Mouse (Mus musculus) frontal cortex, adult (tissue): ENCODE results near the gene Bcar3.
A peak's percentile ranks its signal among the peaks of the same experiment; 100 is the strongest.

Experiments used
- ATAC-seq: cut with Nextera tagmentation; 2 replicates; pipeline ENCODE4 v1.9.2; 2017; ENCODE audit warnings: mild to moderate bottlenecking, moderate library complexity, mixed read lengths; ENCODE audit not compliant: low TSS enrichment

Gene Bcar3

DNA sequence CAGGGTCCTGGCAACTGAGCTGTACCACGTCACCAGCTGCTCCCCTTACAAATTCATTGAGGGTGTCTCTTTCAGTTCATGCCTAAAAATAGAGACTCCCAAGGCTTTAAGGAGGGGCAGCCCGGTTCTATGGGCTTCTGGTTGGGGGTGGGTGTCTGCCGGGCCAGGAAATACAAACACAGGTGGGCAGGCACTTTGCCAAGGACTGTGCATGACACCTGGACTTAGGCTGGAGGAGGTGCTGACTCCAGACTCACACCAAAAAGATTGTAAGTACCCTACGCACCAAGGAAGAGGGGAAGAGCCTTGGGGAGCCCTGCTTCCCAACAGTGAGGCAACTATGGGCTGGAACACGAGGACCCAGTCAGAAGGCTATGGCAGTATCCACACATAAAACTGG lies 44.1 kb downstream of the Bcar3 start:
- ATAC-seq, result no peak

DNA sequence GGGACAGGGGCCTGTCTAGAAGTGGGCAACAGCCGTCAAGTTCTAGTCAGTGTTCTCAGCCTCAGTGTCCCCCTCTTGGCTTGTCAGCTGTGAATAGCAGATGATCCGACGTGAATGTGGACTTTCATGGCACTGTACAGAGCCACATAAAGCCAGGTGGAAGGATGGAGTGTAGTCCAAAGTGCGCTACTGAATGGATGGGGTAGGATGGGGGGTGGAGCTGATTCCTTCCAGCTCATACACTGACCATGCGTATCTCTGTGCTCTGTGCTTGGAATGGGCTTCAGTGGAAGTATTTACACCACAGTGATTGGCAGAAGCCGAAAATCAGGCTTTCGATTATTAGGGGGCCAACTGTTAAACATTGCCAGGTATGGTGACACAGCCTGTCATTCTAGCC lies 45.0 kb downstream of the Bcar3 start:
- ATAC-seq, result no peak

DNA sequence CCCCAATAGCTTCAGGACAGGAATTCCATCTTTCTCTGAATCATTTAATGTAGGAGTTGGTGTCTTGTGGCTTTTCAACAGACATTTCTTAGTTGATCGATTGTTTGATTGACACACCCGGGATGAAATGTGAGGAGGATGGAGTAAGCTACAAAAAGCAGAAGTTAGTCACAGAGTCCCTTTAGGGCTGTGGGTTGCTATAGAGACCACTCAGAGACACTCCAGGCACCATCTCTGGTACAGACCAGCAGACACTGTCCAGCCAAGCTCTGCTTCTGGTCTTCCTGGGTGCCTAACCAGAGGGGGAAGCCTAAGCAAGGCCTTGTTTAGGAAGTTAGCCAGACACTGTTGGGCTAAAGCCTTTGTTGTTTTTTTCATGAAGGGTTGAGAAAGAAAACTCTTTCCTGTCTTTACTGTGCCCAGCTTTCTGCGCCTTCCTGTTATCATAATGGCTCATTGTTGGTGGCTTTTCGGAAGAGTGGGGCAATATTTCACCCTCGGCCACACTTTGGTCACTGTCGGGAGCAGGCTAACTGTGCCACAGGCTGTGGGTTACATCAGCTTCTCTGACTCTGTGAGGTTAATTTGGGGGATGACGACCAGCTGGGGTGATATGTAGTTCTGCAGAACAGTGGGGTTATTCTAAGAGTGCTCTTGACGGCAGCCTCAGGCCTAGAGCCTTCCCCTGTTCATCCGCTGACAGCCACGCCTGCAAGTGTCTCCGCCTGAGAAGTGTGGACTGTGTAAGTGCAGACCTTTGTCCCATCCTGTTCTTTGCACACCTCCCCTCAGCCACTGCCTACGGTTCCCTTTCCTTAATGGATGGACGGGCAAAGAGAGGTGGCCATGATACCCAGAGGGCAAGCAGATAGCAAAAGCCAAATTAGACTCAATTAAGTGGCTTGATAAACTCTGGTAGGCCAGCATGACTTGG lies 46.5 kb downstream of the Bcar3 start:
- ATAC-seq, result no peak

DNA sequence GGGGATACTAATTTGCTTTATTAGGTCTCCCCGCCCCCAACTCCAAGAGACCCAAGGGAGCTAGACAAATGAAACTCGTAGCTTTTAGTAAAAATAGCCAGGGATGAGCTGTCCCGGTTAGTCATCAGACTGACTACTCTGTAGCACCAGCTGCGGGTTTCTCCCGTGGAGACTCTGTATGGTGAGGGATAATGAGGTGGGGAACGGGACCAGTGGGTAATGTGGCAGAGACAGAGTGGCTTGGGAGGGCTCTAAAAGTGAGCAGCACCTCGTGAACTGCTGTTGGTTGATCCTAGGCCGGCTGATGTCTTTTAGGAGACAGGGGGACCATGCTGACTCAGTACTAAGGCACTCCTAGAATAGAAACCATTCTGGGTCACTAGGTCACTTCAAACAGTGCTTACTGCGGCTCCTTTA lies 49.5 kb downstream of the Bcar3 start:
- peak; percentile 91 for ATAC-seq

DNA sequence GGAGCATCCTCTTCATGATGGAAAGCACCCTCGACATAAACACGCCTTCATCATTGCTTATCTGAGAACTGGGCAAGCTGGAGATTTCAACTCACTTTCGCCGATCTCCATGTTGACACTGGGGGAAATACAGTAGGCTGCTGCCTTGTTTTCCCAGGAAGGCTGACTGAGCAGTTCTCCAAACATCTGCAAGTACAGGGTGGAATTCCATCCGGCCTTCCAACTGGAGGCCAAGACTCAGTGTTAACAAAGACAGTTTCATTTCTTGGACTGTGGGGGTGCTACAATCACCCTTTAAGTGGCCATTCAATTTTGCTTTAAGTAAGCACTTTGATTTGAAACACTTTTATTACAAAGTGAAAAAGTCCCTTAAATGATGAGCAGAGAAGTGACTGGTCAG lies 50.4 kb downstream of the Bcar3 start:
- ATAC-seq, result no peak

DNA sequence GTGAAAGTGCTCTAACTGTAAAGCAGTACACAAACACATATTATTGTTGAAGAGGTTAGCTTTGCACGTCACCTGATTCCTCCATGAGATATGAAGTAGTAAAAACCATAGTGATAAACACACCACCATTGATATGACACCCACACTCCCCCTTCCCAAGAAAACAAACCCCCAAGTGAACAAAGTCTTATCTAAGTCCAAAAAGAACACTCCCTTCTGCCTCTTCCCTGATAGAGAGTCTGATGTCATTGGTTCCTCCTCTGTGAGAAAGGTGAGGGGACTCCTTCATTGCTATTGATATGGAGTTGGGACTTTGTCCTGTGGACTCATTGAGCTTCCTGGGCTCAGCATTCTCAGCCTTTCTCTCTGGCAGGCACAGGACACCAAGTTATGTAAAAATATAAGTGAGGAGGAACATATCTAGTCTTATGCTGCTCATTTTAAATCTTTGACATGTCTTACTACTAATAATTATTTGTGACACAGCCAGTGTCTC lies 52.1 kb downstream of the Bcar3 start:
- no peak for ATAC-seq

DNA sequence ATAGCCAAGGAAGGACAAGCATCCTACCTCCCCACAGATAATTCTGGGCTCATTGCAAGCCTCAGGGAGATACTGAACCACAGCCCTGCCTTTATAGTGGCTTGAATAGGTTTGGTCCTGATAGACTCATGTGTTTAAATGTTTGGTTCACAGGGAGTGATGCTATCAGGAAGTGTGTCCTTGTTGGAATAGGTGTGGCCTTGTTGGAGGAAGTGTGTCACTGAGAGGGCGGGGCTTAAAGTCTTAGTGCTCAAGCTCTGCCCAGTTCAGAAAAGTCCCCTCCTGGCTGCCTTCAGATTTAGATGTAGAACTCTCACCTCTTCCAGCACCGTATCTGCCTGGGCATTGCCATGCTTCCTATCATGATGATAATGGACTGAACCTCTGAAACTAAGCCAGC lies 52.7 kb downstream of the Bcar3 start:
- ATAC-seq, result no peak

DNA sequence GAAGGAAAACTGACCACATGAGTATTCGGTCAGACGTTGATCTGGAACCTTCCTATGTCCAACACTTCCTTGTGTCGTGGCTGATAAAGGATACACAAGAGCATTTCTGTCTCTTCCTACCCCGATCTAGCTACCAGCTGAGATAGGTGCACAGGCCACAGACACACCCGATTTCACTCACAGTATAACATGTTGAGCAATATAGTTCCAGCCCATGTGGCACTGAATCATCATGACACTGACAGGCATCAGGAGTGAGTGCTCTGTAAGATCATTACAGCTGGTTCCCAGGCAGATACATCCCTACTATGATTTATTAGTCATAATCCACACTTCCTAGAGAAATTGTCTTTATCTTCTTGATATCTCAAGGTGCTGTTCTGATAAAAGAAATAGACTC lies 54.7 kb downstream of the Bcar3 start:
- no peak for ATAC-seq

DNA sequence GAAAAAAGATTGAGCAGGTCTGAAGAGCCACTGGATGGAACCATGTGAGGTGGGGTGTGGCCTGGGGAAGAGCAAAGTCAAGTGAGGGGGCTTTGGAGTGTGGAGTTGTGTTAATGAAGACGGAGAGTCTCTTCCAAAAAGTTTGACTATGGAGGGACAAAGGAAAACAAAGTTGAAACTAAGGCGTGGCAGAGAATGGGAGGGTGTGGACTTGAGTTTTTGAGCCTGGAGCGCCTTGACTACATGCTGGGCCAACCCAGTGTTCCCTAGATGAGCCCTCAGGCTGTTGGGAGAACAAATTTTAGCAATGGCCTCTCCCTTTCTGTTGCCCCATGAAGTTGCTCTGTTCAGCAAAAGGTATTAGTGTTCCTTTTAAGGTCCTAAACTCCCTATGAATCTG lies 58.9 kb downstream of the Bcar3 start:
- no peak for ATAC-seq

DNA sequence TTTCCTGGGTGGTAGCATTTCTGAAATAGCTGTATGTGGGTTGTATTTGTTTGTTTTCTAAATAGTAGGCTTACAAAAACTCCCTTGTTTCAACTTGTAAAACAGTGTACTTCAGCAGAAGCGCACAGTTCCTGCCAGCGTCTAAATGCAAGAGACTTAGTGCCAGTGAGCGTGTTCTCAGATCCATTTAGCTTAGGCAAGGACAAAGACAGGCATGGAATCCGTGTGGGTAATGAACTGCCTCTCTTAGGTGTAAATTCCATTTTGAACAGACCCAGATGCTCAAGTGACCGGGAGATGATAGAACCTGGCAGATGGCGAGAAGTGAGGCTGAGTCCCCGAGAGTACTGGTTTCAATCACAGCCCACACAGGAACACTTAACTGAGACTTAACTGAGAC lies 65.5 kb downstream of the Bcar3 start:
- peak; percentile 79 for ATAC-seq

DNA sequence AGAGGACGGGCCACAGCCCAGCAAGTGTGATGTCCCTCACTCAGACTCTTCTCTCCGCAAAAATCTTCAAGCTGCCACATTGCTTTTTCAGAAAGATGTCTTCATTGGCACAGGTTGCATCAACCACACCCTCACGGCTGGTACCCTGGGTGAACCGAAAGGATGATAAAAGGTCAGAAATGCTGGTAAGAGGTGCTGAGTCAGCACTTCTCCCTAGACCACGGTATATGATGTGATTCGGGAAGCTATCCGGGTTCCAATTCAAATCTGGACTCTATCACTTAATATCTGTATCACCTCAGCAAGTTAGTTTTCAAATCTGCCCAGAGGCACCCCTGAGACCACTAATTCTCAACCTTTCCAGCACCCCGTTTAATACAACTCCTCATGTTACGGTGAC lies 66.0 kb downstream of the Bcar3 start:
- no peak for ATAC-seq

DNA sequence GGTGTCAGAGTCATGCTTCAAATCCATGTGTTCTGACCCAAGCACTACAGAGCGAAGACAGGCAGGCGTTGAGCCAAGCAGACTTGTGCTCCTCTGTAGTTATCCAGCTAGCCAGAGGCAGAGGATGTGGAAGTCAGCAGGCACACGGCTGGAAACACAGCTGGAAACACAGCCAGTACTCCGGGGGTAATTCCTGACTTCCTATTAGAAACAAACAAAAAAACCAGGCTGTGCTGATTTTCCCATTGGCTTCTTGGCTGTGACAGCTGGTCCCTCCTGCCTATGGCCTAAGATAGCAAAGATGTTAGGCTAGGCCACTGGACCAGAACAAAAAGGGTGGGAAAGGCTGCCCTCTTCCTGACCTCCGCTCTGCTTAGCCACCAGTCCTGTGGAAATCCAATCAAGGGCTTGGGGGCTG lies 66.8 kb downstream of the Bcar3 start:
- ATAC-seq, result no peak

DNA sequence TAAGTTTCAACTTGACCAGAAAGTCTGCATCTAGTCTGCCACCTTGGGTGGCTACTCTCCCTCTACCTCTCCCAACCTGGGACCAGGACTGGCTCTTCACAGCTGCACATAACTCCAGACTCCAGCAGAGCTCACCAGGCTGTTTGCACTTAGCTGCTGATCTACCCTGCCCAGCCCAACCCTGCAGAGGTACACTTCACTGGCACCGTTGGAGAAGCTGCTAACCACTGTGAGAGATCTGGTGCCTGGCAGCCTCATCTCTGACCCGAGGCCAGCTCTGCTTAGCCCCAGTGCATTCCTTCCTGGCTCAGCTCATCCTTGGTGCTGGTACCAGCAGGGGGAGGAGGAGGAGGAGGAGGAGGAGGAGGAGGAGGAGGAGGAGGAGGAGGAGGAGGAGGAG lies 68.8 kb downstream of the Bcar3 start:
- no peak for ATAC-seq

DNA sequence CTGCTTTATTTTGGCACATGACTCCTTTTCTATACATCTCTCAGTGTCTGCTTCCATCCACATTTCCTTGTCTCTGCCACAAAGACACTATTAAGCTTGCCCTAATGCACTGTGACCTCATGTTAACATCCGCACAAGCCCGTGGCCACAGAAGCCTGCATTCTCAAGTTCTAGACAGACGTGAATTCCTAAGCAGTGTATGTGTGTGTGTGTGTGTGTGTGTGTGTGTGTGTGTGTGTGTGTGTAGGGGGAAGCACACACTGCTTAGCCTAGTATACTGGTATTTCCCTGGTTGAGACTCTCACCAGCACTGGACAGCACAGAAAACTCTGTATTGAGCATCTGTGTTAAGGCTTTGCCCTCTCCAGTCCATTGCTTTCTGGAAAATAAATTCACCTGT lies 70.6 kb downstream of the Bcar3 start:
- ATAC-seq, result no peak

DNA sequence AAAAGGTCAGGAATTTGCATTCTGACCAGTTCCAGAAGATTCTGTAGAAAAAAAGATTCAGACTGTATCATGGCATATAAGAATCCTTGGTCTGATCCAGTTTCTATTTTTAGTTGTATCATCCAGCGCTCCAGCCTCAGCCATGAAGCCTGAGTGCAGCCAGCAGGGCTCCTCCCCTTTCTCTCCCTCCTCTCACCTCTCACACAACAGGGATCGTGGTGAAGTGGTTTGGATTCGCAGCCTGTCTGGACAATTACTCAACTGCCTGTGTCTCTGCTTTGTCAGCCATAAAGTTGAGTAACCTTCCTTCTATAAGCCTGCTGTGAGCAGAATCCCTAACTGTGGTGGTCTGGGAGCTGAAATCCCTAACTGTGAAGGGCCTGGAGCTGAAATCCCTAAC lies 71.4 kb downstream of the Bcar3 start:
- ATAC-seq, result 0 out of 2 replicates have a peak, but pooled peaks have one; percentile 32

DNA sequence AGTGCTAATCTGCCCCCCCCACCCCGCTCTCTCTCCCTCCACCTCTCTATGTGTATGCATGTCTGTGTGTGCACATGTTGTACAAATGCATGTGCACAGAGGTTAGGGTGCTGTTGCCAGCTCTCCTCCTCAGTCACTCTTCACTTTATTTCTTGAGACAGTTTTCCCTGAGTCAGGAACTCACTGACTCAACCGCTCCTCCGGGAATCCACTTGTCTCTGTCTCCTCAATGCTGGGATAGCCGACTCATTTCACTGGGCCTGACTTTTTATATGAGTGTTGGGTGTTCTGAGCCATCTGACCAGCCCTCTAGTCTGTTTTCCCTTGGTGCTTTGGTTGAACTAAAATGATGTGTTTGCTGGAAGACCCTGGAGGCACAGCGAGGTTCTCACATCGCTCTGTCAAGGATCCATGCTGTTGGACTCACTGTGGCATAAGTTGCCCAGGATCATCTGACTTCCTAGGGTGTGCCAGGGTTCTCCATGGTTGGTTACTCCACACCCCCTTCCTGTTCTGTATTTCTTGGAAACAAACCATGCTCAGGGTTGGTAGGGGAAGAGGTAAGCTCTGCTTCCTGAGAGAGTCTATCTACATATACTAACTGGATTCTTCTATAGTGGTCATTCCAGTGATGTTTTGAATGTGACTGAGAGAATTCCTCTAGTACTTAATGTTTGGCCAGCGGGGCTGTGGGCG lies 77.9 kb downstream of the Bcar3 start:
- ATAC-seq, result no peak

DNA sequence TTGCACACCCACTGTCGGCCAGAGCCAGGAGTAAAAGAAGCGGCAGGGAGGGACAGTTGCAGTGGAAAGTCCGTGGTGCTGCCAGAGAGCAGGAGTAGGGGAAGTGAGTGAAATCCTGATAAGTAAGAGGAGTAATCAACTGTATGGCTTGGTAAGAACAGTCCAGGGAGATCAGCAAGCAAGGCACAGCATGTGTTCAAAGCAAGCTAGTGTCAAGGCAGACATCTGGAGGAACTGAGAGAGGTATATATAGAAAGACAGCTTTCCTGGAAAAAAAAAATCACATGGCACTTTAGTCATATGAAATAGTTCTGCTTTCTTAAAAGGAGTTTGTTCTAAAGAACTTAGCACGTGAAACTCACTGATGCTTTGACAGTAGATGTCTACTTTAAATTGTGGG lies 78.7 kb downstream of the Bcar3 start:
- ATAC-seq, result peak; percentile 81

DNA sequence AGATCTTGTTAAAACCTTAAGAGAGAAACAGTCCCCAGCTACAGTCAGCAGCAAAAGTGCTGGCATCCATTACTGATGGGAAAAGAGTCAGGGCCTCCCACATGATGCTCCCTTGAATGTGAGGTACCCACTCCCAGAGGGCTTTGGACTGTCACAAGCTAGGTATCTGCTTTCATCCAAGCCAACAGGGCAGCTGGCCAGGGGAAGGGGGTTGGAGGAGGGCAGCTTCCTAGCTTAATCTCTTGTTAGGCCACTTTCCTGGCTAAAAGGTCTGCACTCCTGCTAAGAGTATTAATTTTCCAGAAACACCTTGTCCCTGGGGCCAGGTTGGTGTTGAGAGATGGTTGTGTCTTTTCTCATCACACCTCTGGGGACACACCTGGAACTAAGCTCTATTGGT lies 82.1 kb downstream of the Bcar3 start:
- no peak for ATAC-seq

DNA sequence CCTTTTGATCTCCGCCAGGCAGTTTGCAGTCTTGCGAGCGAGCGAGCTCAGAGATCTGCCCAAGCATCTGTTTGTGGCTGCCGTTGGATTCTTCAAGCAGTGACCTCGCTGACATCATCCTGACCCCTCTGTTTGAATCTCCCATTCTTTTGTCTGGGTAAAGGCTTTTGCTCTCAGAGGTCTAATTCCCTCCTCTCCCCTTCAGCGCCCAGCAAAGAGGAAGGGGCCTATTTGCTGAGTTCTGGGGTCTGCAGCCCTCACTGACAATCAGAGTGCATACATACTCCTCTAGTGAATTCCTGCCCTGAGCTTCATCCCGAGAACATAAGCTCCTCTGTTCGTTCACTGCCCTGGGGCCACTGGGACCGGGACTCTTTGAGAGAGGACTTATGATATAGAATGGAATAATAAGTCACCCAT lies 82.5 kb downstream of the Bcar3 start:
- ATAC-seq, result no peak

DNA sequence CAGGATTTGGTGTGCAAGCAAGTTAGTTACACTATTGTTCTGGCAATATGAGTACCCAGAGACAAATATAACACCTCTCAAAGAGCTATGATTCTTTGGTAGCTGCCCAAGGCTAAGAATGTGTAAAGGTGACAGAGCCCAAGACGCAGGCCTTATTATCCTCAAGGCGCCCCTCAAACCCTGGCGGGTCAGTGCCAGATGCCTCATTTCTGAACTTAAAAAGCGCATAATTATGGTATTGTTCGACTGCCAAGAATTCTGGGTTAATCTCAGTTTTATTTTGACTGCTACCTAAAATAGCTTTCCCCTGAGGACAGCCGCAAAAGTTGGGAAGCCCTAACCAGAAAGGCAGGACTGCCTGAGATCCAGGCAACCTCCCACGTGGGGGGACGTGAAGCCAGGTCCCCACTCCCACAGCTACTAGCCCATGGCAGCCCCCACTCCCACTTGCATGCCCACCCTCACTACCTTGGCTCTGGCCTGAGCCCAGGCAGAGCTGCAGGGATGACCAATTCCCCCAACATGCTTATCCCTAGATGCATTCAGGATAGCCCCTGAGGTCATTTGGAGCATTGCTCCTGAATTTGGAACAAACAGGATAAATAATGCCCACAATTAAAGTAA lies 83.0 kb downstream of the Bcar3 start:
- peak; percentile 42 for ATAC-seq

DNA sequence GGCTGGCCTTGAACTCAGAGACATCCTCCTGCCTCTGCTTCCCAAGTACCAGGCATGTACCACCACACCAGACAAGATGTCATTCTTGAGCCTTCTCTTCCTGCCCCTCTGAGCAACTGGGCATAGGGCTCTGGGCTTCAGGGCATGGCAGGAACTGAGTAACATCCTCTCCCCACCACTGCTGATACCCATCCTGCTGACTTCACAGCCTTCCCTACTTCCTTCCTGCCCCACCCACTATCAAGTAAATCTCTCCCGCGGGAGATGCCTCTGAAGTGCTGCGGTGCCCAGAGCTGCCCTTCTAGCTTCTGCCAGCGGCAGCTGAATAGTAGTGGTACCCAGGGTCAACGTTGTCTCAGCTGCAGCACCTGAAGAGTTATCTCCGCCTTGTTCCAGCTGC lies 84.7 kb downstream of the Bcar3 start:
- ATAC-seq, result no peak

DNA sequence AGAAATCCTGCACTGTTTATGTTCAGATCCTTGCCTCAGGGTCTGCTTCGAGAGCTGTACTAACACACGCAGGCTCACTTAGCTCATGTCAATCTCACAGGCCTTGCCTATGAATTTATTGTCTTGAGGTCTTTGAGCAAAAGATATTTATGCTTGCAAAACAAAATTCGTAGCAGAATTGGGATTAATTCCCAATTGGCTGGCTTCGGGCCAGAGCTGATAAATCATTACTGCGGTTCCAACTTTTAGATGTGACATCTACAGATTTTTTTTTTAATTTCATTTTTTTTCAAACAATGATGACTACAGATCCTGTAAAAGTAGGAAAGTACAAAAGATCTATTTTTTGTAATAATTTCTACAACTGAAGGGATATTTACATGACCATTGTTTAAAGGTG lies 86.8 kb downstream of the Bcar3 start:
- no peak for ATAC-seq

DNA sequence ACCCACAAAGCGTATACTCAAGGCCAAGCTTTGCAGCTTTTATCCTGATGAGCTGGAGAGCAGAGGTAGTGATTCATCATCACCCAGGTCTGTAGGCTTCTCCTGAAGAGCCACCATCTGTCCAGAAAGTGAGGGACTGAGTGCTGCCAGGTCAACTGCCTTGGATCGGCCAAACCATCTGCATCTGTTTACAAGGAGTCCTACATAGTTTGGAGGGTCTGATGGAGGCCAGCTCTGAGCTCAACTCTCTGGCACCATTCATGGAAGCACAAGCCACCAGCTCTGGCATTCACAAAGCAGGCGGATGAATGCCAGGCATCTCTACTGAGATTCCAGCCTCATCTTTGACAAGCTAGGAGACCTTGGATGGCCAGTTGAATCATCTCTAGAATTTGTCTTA lies 87.7 kb downstream of the Bcar3 start:
- ATAC-seq, result no peak
